Mouse (Mus musculus) gastrocnemius, postnatal 36 days (tissue): ENCODE results near the gene Man1a2. TPM values are rescaled to one million over a fixed set of nuclear protein-coding genes. Genes with fewer than 3 reads are reported as not detected.

Experiments used
- DNase-seq, 2 experiments: peaks; one replicate each; pipeline ENCODE4 v3.0.0; 2022
- intact Hi-C: fragments of 180-260 bp; cut with DNase I; formaldehyde crosslinking; loops from one replicate; pipeline ENCODE4 v1.15.1; 2025
- total RNA-seq, 2 experiments: library from RNA; stranded (reverse); gene quantifications; 2 replicates each; pipeline ENCODE4 v1.2.3; 2021

Gene Man1a2
- total RNA-seq, 2 experiments from 2014 or later: 23.4 to 23.6 TPM

DNA sequence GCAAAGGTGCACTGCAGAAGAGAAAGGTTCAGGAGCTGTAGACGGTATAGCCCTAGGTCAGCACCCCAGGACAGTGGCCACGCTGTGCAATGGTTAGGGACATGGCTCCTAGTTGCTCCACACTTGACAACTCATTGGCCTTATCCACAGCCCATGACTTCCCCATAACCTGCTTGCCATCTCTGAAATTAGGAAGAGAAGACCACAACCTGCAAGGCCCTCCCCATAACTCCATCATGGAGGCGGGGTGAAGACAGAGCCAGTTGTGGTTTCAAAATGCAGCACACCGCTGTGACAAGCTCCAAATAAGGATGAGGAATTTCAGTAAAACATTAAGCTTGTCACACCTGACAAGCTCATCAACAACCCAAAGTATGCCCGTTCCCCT lies 169.6 kb downstream of the Man1a2 start:
- intact Hi-C loops: no loop called here
- DNase-seq: no peak

DNA sequence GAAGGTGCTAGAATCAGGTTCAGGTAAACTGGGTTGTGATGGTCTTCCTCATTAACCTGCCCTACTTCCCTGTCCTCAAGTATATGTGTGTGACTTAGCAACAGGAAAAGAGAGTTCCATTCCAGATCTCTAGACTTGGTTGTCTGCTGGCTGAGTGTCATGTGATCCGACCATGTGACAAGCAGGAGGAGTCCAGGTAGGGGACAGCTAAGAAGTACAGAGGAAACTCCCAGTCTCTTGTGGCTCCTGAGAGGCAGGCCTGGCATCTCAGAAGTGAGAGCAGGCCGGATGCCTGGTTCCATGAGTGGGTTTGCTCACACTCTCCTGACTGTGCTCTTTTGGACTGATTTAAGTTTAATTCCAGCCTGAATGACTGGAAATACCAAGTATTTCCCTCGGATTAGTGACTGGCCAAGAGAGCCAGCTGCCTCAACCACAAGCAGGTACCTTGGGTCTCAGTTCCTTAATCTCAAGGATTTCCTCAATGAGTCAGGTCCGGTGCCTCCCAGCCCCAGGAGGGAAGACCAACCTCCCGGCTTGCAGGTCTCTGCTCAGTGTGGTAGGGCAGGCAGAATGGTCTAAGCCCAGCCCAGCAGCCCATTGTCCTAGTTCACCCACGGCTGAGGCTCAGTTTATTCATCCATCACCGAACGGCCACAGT lies 170.1 kb downstream of the Man1a2 start:
- no peak for DNase-seq
- intact Hi-C loops: no loop called here

Other genes starting within 250 kb of the Man1a2 start
- 1 to 10 TPM; 1.4 to 1.8 TPM for gene Tent5c, start 196.2 kb downstream of the Man1a2 start, total RNA-seq
- gene Vtcn1, start 140.0 kb upstream of the Man1a2 start, total RNA-seq: under 1 TPM; 0.20 to 0.26 TPM
- gene Trim45, start 236.7 kb upstream of the Man1a2 start, total RNA-seq: 1 to 10 TPM; 3.9 to 4.3 TPM